Mouse (Mus musculus) CH12.LX (cell line): ENCODE measurements around the gene Zmynd15. TPM values are rescaled to one million over a fixed set of nuclear protein-coding genes. Genes with fewer than 3 reads are reported as not detected.

Experiments
- DNase-seq: peaks from one replicate; pipeline ENCODE4 v3.0.0-alpha.2; 2013; ENCODE audit errors: extremely low read depth
- H3K27ac ChIP-seq: 2 replicates; pipeline ENCODE4 v1.5.1; 2012; ENCODE audit warnings: low read depth, mild to moderate bottlenecking, control low read depth, moderate library complexity; ENCODE audit not compliant: insufficient read depth
- H3K27me3 ChIP-seq: replicated peaks from 2 replicates; pipeline ENCODE3; 2012; ENCODE audit warnings: inconsistent platforms
- H3K36me3 ChIP-seq, 2 experiments: replicated peaks in 1 of 2; 2 replicates each; pipeline versions ENCODE3 to v1.6.1; 2012; ENCODE audit warnings: inconsistent platforms in 1 of 2, low read length in 1 of 2, mild to moderate bottlenecking in 1 of 2, mixed read lengths in 1 of 2, moderate library complexity in 1 of 2; ENCODE audit not compliant: control insufficient read depth in 1 of 2, insufficient read depth in 1 of 2
- H3K4me1 ChIP-seq, 2 experiments: 2 replicates each; pipeline ENCODE4 v1.6.1; 2012; ENCODE audit warnings: inconsistent platforms in 1 of 2, moderate library complexity in 1 of 2; ENCODE audit not compliant: insufficient read depth in 2 of 2, control insufficient read depth in 1 of 2
- H3K4me2 ChIP-seq: 2 replicates; pipeline ENCODE4 v1.6.1; 2012; ENCODE audit warnings: low read depth, mild to moderate bottlenecking, control low read depth; ENCODE audit not compliant: poor library complexity, insufficient read depth, severe bottlenecking
- H3K4me3 ChIP-seq, 3 experiments: fragments of 150-350 bp in 1 of 3; sonication (generic) in 1 of 3; replicated peaks in 1 of 3; 2 replicates each; pipeline versions ENCODE3 to v1.5.1; 2011 to 2012; ENCODE audit warnings: low read depth in 2 of 3, low read length in 2 of 3, mild to moderate bottlenecking in 2 of 3, moderate library complexity in 2 of 3, control low read depth in 1 of 3, improper control_type of control experiment in 1 of 3, inconsistent platforms in 1 of 3, mixed read lengths in 1 of 3; ENCODE audit not compliant: poor library complexity in 1 of 3
- H3K79me2 ChIP-seq: replicated peaks from 2 replicates; pipeline ENCODE4 v1.6.1; 2012; ENCODE audit warnings: mild to moderate bottlenecking, moderate library complexity; ENCODE audit not compliant: control insufficient read depth, poor library complexity, insufficient read depth, severe bottlenecking; ENCODE audit errors: extremely low read depth
- H3K9ac ChIP-seq: 2 replicates; pipeline ENCODE4 v1.6.1; 2012; ENCODE audit warnings: low read depth, mild to moderate bottlenecking, control low read depth, moderate library complexity; ENCODE audit not compliant: insufficient read depth
- H3K9me3 ChIP-seq: replicated peaks from 2 replicates; pipeline ENCODE3; 2012; ENCODE audit warnings: low read length, inconsistent platforms, mixed read lengths
- BHLHE40 ChIP-seq: IDR thresholded peaks from 2 replicates; pipeline ENCODE4 v1.6.1; 2011; ENCODE audit warnings: mild to moderate bottlenecking, low read depth, low read length, improper control_type of control experiment
- CHD1 ChIP-seq: IDR thresholded peaks from 2 replicates; pipeline ENCODE4 v1.6.1; 2012; ENCODE audit warnings: low read depth, low read length, improper control_type of control experiment, inconsistent platforms
- CHD2 ChIP-seq: IDR thresholded peaks from 2 replicates; pipeline ENCODE4 v1.6.1; 2011; ENCODE audit warnings: low read length, improper control_type of control experiment
- E2F4 ChIP-seq: IDR thresholded peaks from 2 replicates; pipeline ENCODE4 v1.6.1; 2011; ENCODE audit warnings: low read depth, low read length, improper control_type of control experiment; ENCODE audit not compliant: insufficient replicate concordance
- ELF1 ChIP-seq: IDR thresholded peaks from 2 replicates; pipeline ENCODE4 v1.6.1; 2014; ENCODE audit warnings: low read depth, mild to moderate bottlenecking, inconsistent platforms, low read length, improper control_type of control experiment
- EP300 ChIP-seq: IDR thresholded peaks from 2 replicates; pipeline ENCODE4 v1.6.1; 2011; ENCODE audit warnings: low read length, improper control_type of control experiment
- ETS1 ChIP-seq: conservative IDR thresholded peaks from 2 replicates; pipeline ENCODE4 v1.6.1; 2012; ENCODE audit warnings: low read depth, mild to moderate bottlenecking, inconsistent platforms, low read length, improper control_type of control experiment, moderate library complexity
- GABPA ChIP-seq: IDR thresholded peaks from 2 replicates; pipeline ENCODE4 v1.6.1; 2012; ENCODE audit warnings: low read depth, low read length, improper control_type of control experiment, inconsistent platforms; ENCODE audit not compliant: insufficient replicate concordance
- HCFC1 ChIP-seq: IDR thresholded peaks from 2 replicates; pipeline ENCODE4 v1.6.1; 2012; ENCODE audit warnings: low read depth, mild to moderate bottlenecking, inconsistent platforms, low read length, improper control_type of control experiment
- KAT2A ChIP-seq: IDR thresholded peaks from 2 replicates; pipeline ENCODE4 v1.6.1; 2012; ENCODE audit warnings: low read length, improper control_type of control experiment, inconsistent platforms; ENCODE audit not compliant: insufficient replicate concordance
- MAX ChIP-seq: IDR thresholded peaks from 2 replicates; pipeline ENCODE4 v1.6.1; 2011; ENCODE audit warnings: low read length, improper control_type of control experiment
- MAZ ChIP-seq: IDR thresholded peaks from 2 replicates; pipeline ENCODE4 v1.6.1; 2012; ENCODE audit warnings: low read depth, mild to moderate bottlenecking, inconsistent platforms, low read length, improper control_type of control experiment, moderate library complexity
- PAX5 ChIP-seq: IDR thresholded peaks from 2 replicates; pipeline ENCODE4 v1.6.1; 2012; ENCODE audit warnings: low read length, inconsistent platforms, mixed read lengths
- RAD21 ChIP-seq: IDR thresholded peaks from 2 replicates; pipeline ENCODE4 v1.6.1; 2011; ENCODE audit warnings: low read depth, mild to moderate bottlenecking, low read length, improper control_type of control experiment, moderate library complexity
- USF1 ChIP-seq: IDR thresholded peaks from 2 replicates; pipeline ENCODE4 v1.6.1; 2014; ENCODE audit warnings: low read depth, mild to moderate bottlenecking, inconsistent platforms, low read length, improper control_type of control experiment
- USF2 ChIP-seq: conservative IDR thresholded peaks from 2 replicates; pipeline ENCODE4 v1.6.1; 2011; ENCODE audit warnings: low read depth, low read length, improper control_type of control experiment
- ZC3H11A ChIP-seq: IDR thresholded peaks from 2 replicates; pipeline ENCODE4 v1.6.1; 2012; ENCODE audit warnings: low read depth, mild to moderate bottlenecking, inconsistent platforms, low read length, improper control_type of control experiment
- ZKSCAN1 ChIP-seq: IDR thresholded peaks from 2 replicates; pipeline ENCODE4 v1.6.1; 2012; ENCODE audit warnings: low read depth, inconsistent platforms, low read length, improper control_type of control experiment, borderline replicate concordance
- ZMIZ1 ChIP-seq: IDR thresholded peaks from 2 replicates; pipeline ENCODE4 v1.6.1; 2012; ENCODE audit warnings: low read depth, mild to moderate bottlenecking, inconsistent platforms, low read length, improper control_type of control experiment
- dilution Hi-C: fragments of 300-500 bp; cut with MboI; formaldehyde crosslinking; loops from 2 replicates; pipeline ENCODE4 v1.14.3; 2020; ENCODE audit warnings: low sequenced_read_pairs; ENCODE audit not compliant: extremely low pct_unique_long_range_greater_than_20kb, extremely low pct_ligation_motif_present
- in situ Hi-C: fragments of 300-500 bp; cut with MboI; formaldehyde crosslinking; loops from 3 replicates; pipeline ENCODE4 v1.14.3; 2019; ENCODE audit warnings: low sequenced_read_pairs, low pct_ligation_motif_present, low pct_unique_long_range_greater_than_20kb, mixed read lengths
- polyA plus RNA-seq: library from polyadenylated mRNA; unstranded; fragments of >175 nt; gene quantifications from 2 replicates; pipeline ENCODE4 v1.2.1, GENCODE M21; 2012; ENCODE audit warnings: low read depth; ENCODE audit not compliant: insufficient read length
- total RNA-seq, 2 experiments: library from RNA; depleted of rRNA; stranded (reverse); fragments of 300-350 nt in 1 of 2; fragments of >200 nt in 1 of 2; gene quantifications; 2 replicates each; pipeline ENCODE4 v1.2.3; 2012 to 2014

The Zmynd15 gene
- total and polyA plus RNA-seq, 3 experiments = 0.05 to 0.20 (median 0.08) TPM

DNA sequence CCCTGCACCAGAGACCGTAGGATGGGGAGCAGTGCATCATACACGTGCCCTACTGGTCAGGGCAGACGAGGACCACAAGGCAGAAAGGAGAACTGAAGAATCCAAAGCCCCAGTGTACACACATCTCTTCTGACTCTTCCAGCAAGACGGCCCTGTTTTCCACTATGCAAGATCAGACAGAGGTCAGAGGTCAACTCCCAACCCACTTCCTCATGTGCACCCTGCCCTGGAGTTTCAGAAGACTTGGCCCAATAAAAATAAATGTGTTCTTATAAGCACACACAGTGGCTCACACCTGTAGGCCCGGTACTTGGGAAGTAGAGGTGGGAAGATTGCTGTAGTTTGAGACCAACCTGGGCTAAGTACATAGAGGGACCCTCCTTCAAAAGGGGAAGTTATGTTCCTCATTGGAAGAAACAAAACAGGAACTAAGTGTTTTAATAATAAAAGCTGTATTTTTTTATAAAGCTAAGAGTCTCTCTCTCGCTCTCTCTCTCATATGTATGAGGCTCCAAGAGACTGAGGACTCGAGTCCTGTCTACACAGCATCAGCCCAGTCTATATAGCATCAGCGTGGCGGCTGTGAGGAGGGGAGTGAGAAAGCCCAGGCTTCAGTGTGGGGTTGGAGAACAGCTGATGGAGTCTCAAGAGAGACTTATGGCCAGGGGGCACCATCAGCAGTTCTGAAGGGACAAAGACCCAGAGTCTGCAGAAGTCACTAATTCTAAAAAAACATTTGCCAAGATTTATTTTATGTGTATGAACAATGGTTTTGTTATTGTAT, 5.8 kb upstream of the Zmynd15 start (continued):
- TF ChIP-seq MAX (peak; percentile 65; the same call in 1 of the 2 replicates), MAZ (no peak), USF1 (no peak), ZKSCAN1 (no peak), CHD2 (no peak), E2F4 (no peak), USF2 (no peak), BHLHE40 (peak; percentile 84)

DNA sequence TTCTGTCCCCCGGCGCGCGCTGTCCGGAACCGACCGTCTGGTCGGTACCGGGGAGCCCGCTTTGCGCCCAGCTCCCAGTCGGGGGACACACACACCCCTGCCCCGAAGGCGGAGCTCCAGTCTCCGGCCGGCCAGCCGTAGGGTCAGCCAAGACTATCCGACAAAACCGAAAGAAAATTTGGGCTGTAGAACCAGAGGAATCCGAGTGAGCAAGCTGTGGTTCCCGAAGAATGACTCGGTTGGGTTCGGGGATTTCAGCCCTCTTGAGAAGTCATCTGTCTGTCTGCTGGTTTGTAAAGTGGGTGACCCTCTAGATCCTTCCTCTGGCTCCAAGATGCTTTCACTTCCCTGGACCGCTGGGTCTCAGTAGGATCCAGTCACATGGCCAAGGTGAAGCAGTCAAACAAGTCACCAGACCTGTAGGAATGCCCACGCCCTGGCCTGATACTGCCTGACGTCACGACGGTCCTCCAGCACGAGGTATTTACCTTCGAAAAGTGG, 418 bp downstream of the Zmynd15 start, which contains the start of gene Cxcl16:
Cxcl16 (minus strand) TSS at position 384 of the 501 bp plus-strand sequence.
- Histone ChIP-seq H3K27me3 (no peaks in the 10 kb centered on the region), H3K4me2 (no peak within 1 kb of the TSS), H3K4me1 (peaks cover 0 to 18% of the 10 kb centered on the region in 2 experiments; a peak in 2 of 4 replicates), H3K79me2 (no peaks in the 10 kb centered on the region), H3K36me3 (peaks cover 0 to 44% of the 10 kb centered on the region in 2 experiments), H3K9me3 (peaks cover 6% of the 10 kb centered on the region), H3K9ac (no peak within 1 kb of the TSS), H3K27ac (no peak within 1 kb of the TSS), H3K4me3 (no peak within 1 kb of the TSS)
- DNase-seq = no peak
- TF ChIP-seq ZC3H11A (no peak), ETS1 (no peak), CHD1 (no peak), KAT2A (no peak), HCFC1 (no peak), GABPA (no peak), ELF1 (no peak), ZMIZ1 (no peak), PAX5 (no peak), EP300 (no peak), USF2 (no peak), BHLHE40 (no peak), RAD21 (no peak)
- dilution Hi-C loops = no loop called here
- in situ Hi-C loops = loop anchor here (5.0 kb wide), 1 partner anchor 43 kb away; no protein-coding TSS in a partner anchor
